Mouse (Mus musculus): ENCODE measurements around the gene Col6a4. TPM values are rescaled to one million over a fixed set of nuclear protein-coding genes. Genes with fewer than 3 reads are reported as not detected.

The Col6a4 gene
- polyA plus RNA-seq, 1 experiment from 2014 or later: 0.19 TPM

DNA sequence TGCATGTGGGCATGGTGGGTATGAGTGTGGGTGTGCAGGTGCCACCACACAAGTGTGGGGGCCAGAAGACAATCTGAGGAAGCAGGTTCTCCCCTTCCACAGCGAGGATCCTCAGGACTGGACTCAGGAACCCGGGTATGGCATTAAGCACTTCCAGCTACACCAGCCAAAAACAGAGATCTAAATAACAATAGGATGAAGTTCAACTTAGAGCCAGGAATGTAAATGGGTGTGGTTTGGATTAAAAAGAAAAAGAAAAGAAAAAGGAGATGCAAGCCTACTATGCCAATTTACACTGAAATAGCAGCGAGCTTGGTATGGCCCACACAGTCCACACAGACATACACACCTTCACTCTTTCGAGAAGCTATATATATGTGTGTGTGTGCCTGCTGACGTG lies 128.6 kb downstream of the Col6a4 start:
- ATAC-seq (ENCODE audit: low FRiP score): no peak
- no peaks in the 10 kb centered on the region for H3K9me3 ChIP-seq (ENCODE audit: control insufficient read depth, low read length)
- WGBS: 85% methylated on average over 5 of the region's 5 CpGs

DNA sequence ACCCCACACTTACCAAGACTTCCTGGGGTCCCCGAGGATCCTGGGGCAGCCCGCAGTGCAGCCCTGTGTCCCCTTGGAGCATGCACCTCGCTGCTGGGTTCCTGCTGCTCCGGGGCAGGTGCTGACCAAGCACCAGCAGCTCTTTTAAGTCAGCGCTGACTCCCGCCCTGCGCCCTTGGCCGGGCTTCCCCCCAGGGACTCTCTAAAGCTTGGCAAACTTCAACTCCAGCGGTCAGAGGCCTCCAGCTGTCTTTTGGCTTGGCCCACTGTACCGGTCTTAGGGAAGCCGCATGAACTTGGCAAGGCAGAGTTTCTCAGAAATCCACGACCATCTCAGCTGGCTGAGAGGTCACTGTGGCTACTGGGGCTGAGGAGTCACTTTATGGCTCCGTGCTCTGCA lies 136.1 kb downstream of the Col6a4 start, which contains the start of gene Col6a5:
Col6a5 (minus strand) TSS at position 111 of the 400 bp plus-strand sequence.
- Histone ChIP-seq H3K27ac (ENCODE audit: low read depth, low read length) (no peak within 1 kb of the TSS), H3K4me3 (ENCODE audit: low read depth, low read length) (no peak within 1 kb of the TSS), H3K9me3 (ENCODE audit: control insufficient read depth, low read length) (no peaks in the 10 kb centered on the region), H3K4me2 (replicated peaks; ENCODE audit: low read depth, low read length) (no peak within 1 kb of the TSS), H3K27me3 (ENCODE audit: control insufficient read depth, insufficient read depth, low read length) (no peaks in the 10 kb centered on the region; the same call in 1 of the 2 replicates), H3K36me3 (ENCODE audit: control insufficient read depth, insufficient read depth, low read length) (no peaks in the 10 kb centered on the region), H3K4me1 (replicated peaks; ENCODE audit: control insufficient read depth, insufficient read depth, low read length) (no peaks in the 10 kb centered on the region), H3K9ac (ENCODE audit: low read depth, low read length) (no peak within 1 kb of the TSS)
- DNase-seq (ENCODE audit: low spot score) (no peak), ATAC-seq (ENCODE audit: low FRiP score) (no peak)
- WGBS: 22% methylated on average over 13 of the region's 13 CpGs

More for the DNA sequence above, 128.6 kb downstream of the Col6a4 start:
- no peak overlapping the region for H3K4me3 ChIP-seq (ENCODE audit: low read depth, low read length)
- no peaks in the 10 kb centered on the region for H3K27me3 ChIP-seq (ENCODE audit: control insufficient read depth, insufficient read depth, low read length)
- no peak for DNase-seq (ENCODE audit: low spot score)
- no peak overlapping the region for H3K9ac ChIP-seq (ENCODE audit: low read depth, low read length)
- H3K4me1 ChIP-seq (replicated peaks; ENCODE audit: control insufficient read depth, insufficient read depth, low read length): no peaks in the 10 kb centered on the region
- no peak overlapping the region for H3K4me2 ChIP-seq (replicated peaks; ENCODE audit: low read depth, low read length)
- H3K36me3 ChIP-seq (ENCODE audit: control insufficient read depth, insufficient read depth, low read length): no peaks in the 10 kb centered on the region
- H3K27ac ChIP-seq (ENCODE audit: low read depth, low read length): no peak overlapping the region

DNA sequence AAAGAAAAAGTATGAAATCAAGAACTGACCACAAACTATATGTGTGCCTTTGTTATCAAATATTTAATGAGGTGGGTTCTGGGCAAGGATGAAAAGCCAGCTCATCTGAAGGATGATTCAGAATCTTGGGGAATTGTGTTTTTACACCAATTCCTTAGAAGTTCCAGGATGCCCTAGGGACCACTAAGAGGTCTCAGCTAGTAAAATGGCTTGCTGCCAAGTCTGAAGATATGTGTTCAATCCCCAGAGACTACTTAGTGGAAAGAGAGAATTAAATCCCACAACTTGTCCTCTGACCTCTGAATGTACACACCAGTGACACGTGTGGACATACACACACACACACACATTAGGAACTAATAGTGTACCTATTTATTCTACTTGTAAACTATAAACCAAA lies 137.5 kb downstream of the Col6a4 start:
- H3K9ac ChIP-seq (ENCODE audit: low read depth, low read length): no peak overlapping the region
- no peak overlapping the region for H3K4me2 ChIP-seq (replicated peaks; ENCODE audit: low read depth, low read length)
- DNase-seq (ENCODE audit: low spot score): no peak
- no peaks in the 10 kb centered on the region; the same call in 1 of the 2 replicates for H3K27me3 ChIP-seq (ENCODE audit: control insufficient read depth, insufficient read depth, low read length)
- no peak overlapping the region for H3K4me3 ChIP-seq (ENCODE audit: low read depth, low read length)
- 81% methylated on average over 1 of the region's 1 CpGs for WGBS
- no peaks in the 10 kb centered on the region for H3K4me1 ChIP-seq (replicated peaks; ENCODE audit: control insufficient read depth, insufficient read depth, low read length)
- H3K9me3 ChIP-seq (ENCODE audit: control insufficient read depth, low read length): no peaks in the 10 kb centered on the region
- no peak for ATAC-seq (ENCODE audit: low FRiP score)
- no peak overlapping the region for H3K27ac ChIP-seq (ENCODE audit: low read depth, low read length)
- H3K36me3 ChIP-seq (ENCODE audit: control insufficient read depth, insufficient read depth, low read length): no peaks in the 10 kb centered on the region

DNA sequence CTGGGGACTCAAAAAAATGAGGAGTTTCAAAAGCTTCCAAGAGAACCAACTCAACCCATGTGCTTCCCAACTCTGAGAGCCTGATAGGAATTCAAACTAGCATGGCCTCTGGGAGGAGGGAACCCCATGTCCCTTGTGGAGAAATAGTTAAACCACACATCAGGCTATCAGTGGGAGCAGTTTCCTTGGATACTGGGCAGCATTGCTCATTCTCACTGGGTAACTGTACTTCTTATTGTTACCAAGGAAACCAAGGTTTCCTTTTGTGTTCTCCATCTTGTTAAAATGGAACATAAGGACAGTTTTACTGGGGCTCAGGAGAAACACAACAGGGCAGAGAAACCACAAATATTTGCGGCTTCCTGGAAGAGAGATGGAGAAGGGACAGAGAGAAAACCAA lies 146.8 kb downstream of the Col6a4 start:
- ATAC-seq (ENCODE audit: low FRiP score): no peak
- Histone ChIP-seq H3K4me1 (replicated peaks; ENCODE audit: control insufficient read depth, insufficient read depth, low read length) (no peaks in the 10 kb centered on the region), H3K4me2 (replicated peaks; ENCODE audit: low read depth, low read length) (no peak overlapping the region), H3K27ac (ENCODE audit: low read depth, low read length) (no peak overlapping the region), H3K27me3 (ENCODE audit: control insufficient read depth, insufficient read depth, low read length) (no peaks in the 10 kb centered on the region), H3K9me3 (ENCODE audit: control insufficient read depth, low read length) (no peaks in the 10 kb centered on the region), H3K36me3 (ENCODE audit: control insufficient read depth, insufficient read depth, low read length) (no peaks in the 10 kb centered on the region), H3K9ac (ENCODE audit: low read depth, low read length) (no peak overlapping the region), H3K4me3 (ENCODE audit: low read depth, low read length) (no peak overlapping the region)
- no peak for DNase-seq (ENCODE audit: low spot score)
- 100% methylated on average over 1 of the region's 1 CpGs for WGBS

DNA sequence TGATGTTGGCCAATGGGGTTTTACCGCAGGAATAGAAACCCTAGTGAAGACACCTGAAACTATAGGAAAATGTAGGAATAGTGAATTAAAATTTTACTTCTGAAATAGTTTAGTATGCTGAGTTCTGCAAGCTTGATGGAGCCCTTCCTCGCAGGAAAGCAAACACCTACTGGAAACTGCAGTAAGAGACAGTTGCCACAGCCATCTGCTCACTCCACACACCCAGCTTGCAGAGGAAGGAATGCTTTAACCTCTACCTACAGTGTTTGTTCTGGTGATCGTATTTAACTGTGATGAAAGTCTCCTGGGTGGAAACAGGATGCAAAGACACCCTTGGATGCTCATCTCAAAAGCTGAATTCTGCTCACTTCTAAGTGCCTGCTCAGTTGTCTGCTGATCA lies 149.0 kb downstream of the Col6a4 start:
- H3K4me2 ChIP-seq (replicated peaks; ENCODE audit: low read depth, low read length): no peak overlapping the region
- ATAC-seq (ENCODE audit: low FRiP score) (no peak), DNase-seq (ENCODE audit: low spot score) (no peak)
- no peaks in the 10 kb centered on the region for H3K27me3 ChIP-seq (ENCODE audit: control insufficient read depth, insufficient read depth, low read length)
- H3K27ac ChIP-seq (ENCODE audit: low read depth, low read length): no peak overlapping the region
- 80% methylated on average over 3 of the region's 3 CpGs for WGBS
- no peak overlapping the region for H3K9ac ChIP-seq (ENCODE audit: low read depth, low read length)
- H3K9me3 ChIP-seq (ENCODE audit: control insufficient read depth, low read length): no peaks in the 10 kb centered on the region
- no peaks in the 10 kb centered on the region for H3K4me1 ChIP-seq (replicated peaks; ENCODE audit: control insufficient read depth, insufficient read depth, low read length)
- H3K4me3 ChIP-seq (ENCODE audit: low read depth, low read length): no peak overlapping the region
- H3K36me3 ChIP-seq (ENCODE audit: control insufficient read depth, insufficient read depth, low read length): no peaks in the 10 kb centered on the region

Other genes with a start within 250 kb of the Col6a4 start
- not detected in 2 replicates for gene Col6a5, start 136.1 kb downstream of the Col6a4 start, polyA plus RNA-seq (2014; fragmentation: Nextera tagmentation; extraction: Ambion mirVana)
- 3.9 and 4.9 TPM in 2 replicates for gene Glyctk, start 61.4 kb upstream of the Col6a4 start, polyA plus RNA-seq (2014; fragmentation: Nextera tagmentation; extraction: Ambion mirVana)
- gene Wdr82, start 74.1 kb upstream of the Col6a4 start, polyA plus RNA-seq (2014; fragmentation: Nextera tagmentation; extraction: Ambion mirVana): 32.7 and 32.8 TPM in 2 replicates
- gene Ppm1m, start 103.0 kb upstream of the Col6a4 start, polyA plus RNA-seq (2014; fragmentation: Nextera tagmentation; extraction: Ambion mirVana): 21.7 TPM in 2 replicates
- 57.3 and 59.6 TPM in 2 replicates for gene Twf2, start 106.3 kb upstream of the Col6a4 start, polyA plus RNA-seq (2014; fragmentation: Nextera tagmentation; extraction: Ambion mirVana)
- gene Tlr9, start 125.8 kb upstream of the Col6a4 start, polyA plus RNA-seq (2014; fragmentation: Nextera tagmentation; extraction: Ambion mirVana): not detected in 2 replicates
- gene Alas1, start 151.9 kb upstream of the Col6a4 start, polyA plus RNA-seq (2014; fragmentation: Nextera tagmentation; extraction: Ambion mirVana): 83.8 and 84.7 TPM in 2 replicates
- 27.3 and 27.6 TPM in 2 replicates for gene Poc1a, start 184.3 kb upstream of the Col6a4 start, polyA plus RNA-seq (2014; fragmentation: Nextera tagmentation; extraction: Ambion mirVana)